ENCODE assay signal across 24 mouse cellular contexts in genomic region chr1:150010629-150010979, GRCm38 (mm10). TPM values are rescaled to one million over a fixed set of nuclear protein-coding genes. Genes with fewer than 3 reads are reported as not detected.
DNase-seq lines count a peak whose midpoint lies in the region; ATAC-seq and TF ChIP-seq lines count a peak whose summit lies in the region.
"Had no signal": no experiment of that assay in that cellular context is flagged by ENCODE, and none has a peak within 500 bp of the region (broad histone marks: within the 10 kb centered on the region; RNA-seq: fewer than 3 reads in every experiment).

No protein-coding gene starts in this region.

- peak; percentile 28 for ATAC-seq in forebrain, embryonic 11.5 days (replicated peaks; ENCODE audit: low FRiP score)
- 0 out of 2 replicates have a peak, but pooled peaks have one; percentile 24 for ATAC-seq in limb, embryonic 13.5 days (ENCODE audit: low FRiP score, low read depth)
- 0 out of 2 replicates have a peak, but pooled peaks have one; percentile 4 for ATAC-seq in hindbrain, postnatal 0 days
- ATAC-seq: activated CD4-positive, CD25-positive, alpha-beta regulatory T cell, adult 4 months; CD4-positive, CD25-positive, alpha-beta regulatory T cell, adult 4 months; inflammation-experienced regulatory T-cells, adult 6 months; Patski had no signal

- TF ChIP-seq CTCF in CH12.LX (conservative IDR thresholded peaks at IDR 0.05 in 1 of 2, IDR thresholded peaks at IDR 0.05 in 1 of 2; ENCODE audit: low read depth in 2 of 2, low read length in 2 of 2) = no peak
- TF ChIP-seq CTCF in hindbrain, postnatal 0 days (IDR thresholded peaks at IDR 0.05; ENCODE audit: low read depth) = no peak

- no peaks in the 10 kb centered on the region for H3K9me3 ChIP-seq in forebrain, embryonic 11.5 days (ENCODE audit: control insufficient read depth, low read length)
- H3K9me3 ChIP-seq in forebrain, embryonic 10.5 days = no peaks in the 10 kb centered on the region
- no peaks in the 10 kb centered on the region for H3K9me3 ChIP-seq in limb, embryonic 13.5 days
- no peaks in the 10 kb centered on the region for H3K9me3 ChIP-seq in limb, embryonic 10.5 days (replicated peaks)
- H3K9me3 ChIP-seq in CH12.LX (replicated peaks; ENCODE audit: low read length) = no peaks in the 10 kb centered on the region
- no peaks in the 10 kb centered on the region for H3K9me3 ChIP-seq in hindbrain, postnatal 0 days (ENCODE audit: low read length)
- H3K9me3 ChIP-seq: embryonic facial prominence, embryonic 13.5 days; forebrain, embryonic 15.5 days; heart, embryonic 10.5 days had no signal

- H3K9ac ChIP-seq in forebrain, embryonic 11.5 days (ENCODE audit: low read length) = no peak overlapping the region
- H3K9ac ChIP-seq in limb, embryonic 13.5 days = no peak overlapping the region
- H3K9ac ChIP-seq in CH12.LX (ENCODE audit: insufficient read depth, low read depth) = no peak overlapping the region
- no peak overlapping the region for H3K9ac ChIP-seq in hindbrain, postnatal 0 days (replicated peaks; ENCODE audit: low read length)
- H3K9ac ChIP-seq: embryonic facial prominence, embryonic 13.5 days; forebrain, embryonic 15.5 days had no signal

- no peak for DNase-seq in forebrain, embryonic 11.5 days (ENCODE audit: low spot score)
- no peak for DNase-seq in forebrain, embryonic 10.5 days (ENCODE audit: extremely low spot score, low spot score)
- DNase-seq in limb, embryonic 10.5 days (ENCODE audit: low spot score) = no peak
- DNase-seq in CH12.LX (ENCODE audit: extremely low read depth) = no peak
- DNase-seq in hindbrain, postnatal 0 days (ENCODE audit: low spot score) = no peak
- DNase-seq in adrenal gland, postnatal 4 days (ENCODE audit: low spot score in 2 of 2) = no peak
- DNase-seq in lung, postnatal 25 days (ENCODE audit: low spot score) = no peak
- DNase-seq: adrenal gland, postnatal 14 days; B cell, adult 2 months; cerebellum, adult 18-20 months; cerebellum, adult 9-11 months; cerebellum, postnatal 36 days; gastrocnemius, postnatal 10 days; heart, adult 18-20 months; heart, postnatal 10 days; heart, postnatal 4 days had no signal

- TF ChIP-seq EP300 in CH12.LX (IDR thresholded peaks at IDR 0.05; ENCODE audit: low read length) = no peak

- TF ChIP-seq RAD21 in CH12.LX (IDR thresholded peaks at IDR 0.05; ENCODE audit: low read depth, low read length) = no peak

- dilution Hi-C loops in CH12.LX (cut with MboI; ENCODE audit: extremely low pct_ligation_motif_present, extremely low pct_unique_long_range_greater_than_20kb, low sequenced_read_pairs) = no loop called here

- no peaks in the 10 kb centered on the region for H3K36me3 ChIP-seq in forebrain, embryonic 11.5 days (ENCODE audit: control insufficient read depth, insufficient read depth, low read length)
- H3K36me3 ChIP-seq in forebrain, embryonic 10.5 days (replicated peaks) = no peaks in the 10 kb centered on the region
- H3K36me3 ChIP-seq in limb, embryonic 13.5 days = no peaks in the 10 kb centered on the region
- no peaks in the 10 kb centered on the region for H3K36me3 ChIP-seq in limb, embryonic 10.5 days
- no peaks in the 10 kb centered on the region for H3K36me3 ChIP-seq in CH12.LX (replicated peaks in 1 of 2; ENCODE audit: control insufficient read depth in 1 of 2, insufficient read depth in 1 of 2, low read length in 1 of 2)
- H3K36me3 ChIP-seq in hindbrain, postnatal 0 days (ENCODE audit: insufficient read depth, low read length) = no peaks in the 10 kb centered on the region
- H3K36me3 ChIP-seq: embryonic facial prominence, embryonic 13.5 days; forebrain, embryonic 15.5 days; heart, embryonic 10.5 days had no signal

- in situ Hi-C loops in CH12.LX (cut with MboI; ENCODE audit: low pct_ligation_motif_present, low pct_unique_long_range_greater_than_20kb, low sequenced_read_pairs) = no loop called here

- H3K4me1 ChIP-seq in forebrain, embryonic 11.5 days (replicated peaks; ENCODE audit: control insufficient read depth, insufficient read depth, low read length) = no peaks in the 10 kb centered on the region
- no peaks in the 10 kb centered on the region for H3K4me1 ChIP-seq in forebrain, embryonic 10.5 days
- no peaks in the 10 kb centered on the region for H3K4me1 ChIP-seq in limb, embryonic 13.5 days
- no peaks in the 10 kb centered on the region for H3K4me1 ChIP-seq in limb, embryonic 10.5 days
- peaks cover 0 to 2% of the 10 kb centered on the region in 2 experiments; a peak in 1 of 4 replicates for H3K4me1 ChIP-seq in CH12.LX (ENCODE audit: control insufficient read depth in 1 of 2, insufficient read depth in 2 of 2)
- H3K4me1 ChIP-seq in hindbrain, postnatal 0 days (ENCODE audit: insufficient read depth, low read length) = no peaks in the 10 kb centered on the region
- H3K4me1 ChIP-seq: embryonic facial prominence, embryonic 13.5 days; forebrain, embryonic 15.5 days; heart, embryonic 10.5 days had no signal

- no peaks in the 10 kb centered on the region for H3K27me3 ChIP-seq in forebrain, embryonic 11.5 days (ENCODE audit: control insufficient read depth, insufficient read depth, low read length)
- no peaks in the 10 kb centered on the region for H3K27me3 ChIP-seq in forebrain, embryonic 10.5 days (ENCODE audit: poor library complexity, severe bottlenecking)
- no peaks in the 10 kb centered on the region for H3K27me3 ChIP-seq in limb, embryonic 13.5 days
- H3K27me3 ChIP-seq in limb, embryonic 10.5 days (ENCODE audit: low read depth, poor library complexity, severe bottlenecking) = no peaks in the 10 kb centered on the region
- no peaks in the 10 kb centered on the region for H3K27me3 ChIP-seq in CH12.LX (replicated peaks)
- H3K27me3 ChIP-seq in hindbrain, postnatal 0 days (ENCODE audit: insufficient read depth, low read length) = no peaks in the 10 kb centered on the region
- H3K27me3 ChIP-seq: embryonic facial prominence, embryonic 13.5 days; forebrain, embryonic 15.5 days; Patski had no signal

- 42% methylated on average over 4 of the region's 4 CpGs for WGBS in forebrain, embryonic 11.5 days
- 50% methylated on average over 4 of the region's 4 CpGs for WGBS in forebrain, embryonic 10.5 days
- 64% methylated on average over 4 of the region's 4 CpGs for WGBS in limb, embryonic 13.5 days
- 58% methylated on average over 4 of the region's 4 CpGs for WGBS in limb, embryonic 10.5 days
- 60% methylated on average over 4 of the region's 4 CpGs for WGBS in hindbrain, postnatal 0 days

- TF ChIP-seq POLR2A in CH12.LX (IDR thresholded peaks at IDR 0.05; ENCODE audit: low read depth, low read length) = no peak

- H3K4me2 ChIP-seq in forebrain, embryonic 11.5 days (ENCODE audit: low read depth, low read length, severe bottlenecking) = no peak overlapping the region
- no peak overlapping the region for H3K4me2 ChIP-seq in limb, embryonic 13.5 days (replicated peaks)
- peak overlapping the region; percentile 2; the same call in 1 of the 2 replicates for H3K4me2 ChIP-seq in CH12.LX (ENCODE audit: insufficient read depth, low read depth, poor library complexity, severe bottlenecking)
- no peak overlapping the region for H3K4me2 ChIP-seq in hindbrain, postnatal 0 days (ENCODE audit: low read depth, low read length)
- H3K4me2 ChIP-seq: embryonic facial prominence, embryonic 13.5 days; forebrain, embryonic 15.5 days had no signal

- H3K4me3 ChIP-seq in forebrain, embryonic 11.5 days (ENCODE audit: low read depth, low read length) = no peak overlapping the region
- no peak overlapping the region for H3K4me3 ChIP-seq in forebrain, embryonic 10.5 days
- no peak overlapping the region for H3K4me3 ChIP-seq in limb, embryonic 13.5 days
- H3K4me3 ChIP-seq in limb, embryonic 10.5 days = no peak overlapping the region
- no peak overlapping the region for H3K4me3 ChIP-seq in CH12.LX (replicated peaks in 1 of 3; ENCODE audit: low read depth in 2 of 3, low read length in 2 of 3, poor library complexity in 1 of 3)
- H3K4me3 ChIP-seq in hindbrain, postnatal 0 days (ENCODE audit: low read length) = no peak overlapping the region
- H3K4me3 ChIP-seq: embryonic facial prominence, embryonic 13.5 days; forebrain, embryonic 15.5 days; heart, embryonic 10.5 days had no signal

- no peak overlapping the region for H3K27ac ChIP-seq in forebrain, embryonic 11.5 days (ENCODE audit: low read depth, low read length)
- no peak overlapping the region for H3K27ac ChIP-seq in forebrain, embryonic 10.5 days
- no peak overlapping the region for H3K27ac ChIP-seq in limb, embryonic 13.5 days
- no peak overlapping the region for H3K27ac ChIP-seq in limb, embryonic 10.5 days
- H3K27ac ChIP-seq in CH12.LX (ENCODE audit: insufficient read depth, low read depth) = no peak overlapping the region
- H3K27ac ChIP-seq in hindbrain, postnatal 0 days = no peak overlapping the region
- H3K27ac ChIP-seq: embryonic facial prominence, embryonic 13.5 days; forebrain, embryonic 15.5 days; heart, embryonic 10.5 days had no signal

- no peaks in the 10 kb centered on the region for H3K79me2 ChIP-seq in CH12.LX (replicated peaks; ENCODE audit: control insufficient read depth, extremely low read depth, insufficient read depth, poor library complexity, severe bottlenecking)

TF ChIP-seq in CH12.LX, 34 proteins besides CTCF, POLR2A, EP300 and RAD21 (continues in another document):
- no peak for TF ChIP-seq NELFE (IDR thresholded peaks at IDR 0.05; ENCODE audit: low read depth, low read length)
- TF ChIP-seq USF2 (conservative IDR thresholded peaks at IDR 0.05; ENCODE audit: low read depth, low read length) = no peak
- TF ChIP-seq CHD1 (IDR thresholded peaks at IDR 0.05; ENCODE audit: low read depth, low read length) = no peak
- no peak for TF ChIP-seq NRF1 (IDR thresholded peaks at IDR 0.05; ENCODE audit: low read depth, low read length)
- TF ChIP-seq MAX (IDR thresholded peaks at IDR 0.05; ENCODE audit: low read length) = no peak
- TF ChIP-seq HCFC1 (IDR thresholded peaks at IDR 0.05; ENCODE audit: low read depth, low read length) = no peak
- no peak for TF ChIP-seq KAT2A (IDR thresholded peaks at IDR 0.05; ENCODE audit: insufficient replicate concordance, low read length)
- TF ChIP-seq GABPA (IDR thresholded peaks at IDR 0.05; ENCODE audit: insufficient replicate concordance, low read depth, low read length) = no peak
- no peak for TF ChIP-seq SIN3A (IDR thresholded peaks at IDR 0.05; ENCODE audit: low read length)
- no peak for TF ChIP-seq MEF2A (IDR thresholded peaks at IDR 0.05; ENCODE audit: borderline replicate concordance, low read depth, low read length)

RNA-seq across cellular contexts. Expression of gene Pla2g4a, which starts 49.5 kb away (rescaled TPM):
- polyA plus RNA-seq in forebrain, embryonic 11.5 days (2014; fragmentation: Nextera tagmentation; extraction: Ambion mirVana) = 3.4 and 4.6 TPM in 2 replicates
- polyA plus RNA-seq in forebrain, embryonic 10.5 days (2016; fragmentation: Nextera tagmentation; extraction: Ambion mirVana) = 4.5 and 5.0 TPM in 2 replicates
- polyA plus RNA-seq in limb, embryonic 13.5 days (2015; fragmentation: Nextera tagmentation; extraction: Ambion mirVana) = 17.7 and 18.2 TPM in 2 replicates
- 6.8 and 8.7 TPM in 2 replicates for polyA plus RNA-seq in limb, embryonic 10.5 days (2016; fragmentation: Nextera tagmentation; extraction: Ambion mirVana)
- total RNA-seq in CH12.LX (2012; rRNA removed) (13.8 and 15.6 TPM in 2 replicates), CH12.LX (2014; rRNA removed) (3.2 and 5.0 TPM in 2 replicates)
- polyA plus RNA-seq in CH12.LX (2012; ENCODE audit: insufficient read length, low read depth) = 3.5 and 4.2 TPM in 2 replicates
- total RNA-seq in hindbrain, postnatal 0 days (2014; rRNA removed) = 0.78 and 1.2 TPM in 2 replicates
- 1.8 and 2.0 TPM in 2 replicates for polyA plus RNA-seq in hindbrain, postnatal 0 days (2015; fragmentation: Nextera tagmentation; extraction: Ambion mirVana)
- 10 to 100 TPM in 1 of 2 experiments, 1 to 10 TPM in 1; 9.9 to 10.4 TPM for total RNA-seq in adrenal gland, postnatal 4 days (2021)
- polyA plus RNA-seq: CD4-positive, CD25-positive, alpha-beta regulatory T cell, adult 4 months had no signal
